Mouse (Mus musculus): ENCODE measurements at regions not wholly inside any gene's neighbourhood (a gene's known extent, or its start where the extent isn't known, plus 50 kb on each side); places are given as distances from the start of the nearest gene placed in this dataset.

DNA sequence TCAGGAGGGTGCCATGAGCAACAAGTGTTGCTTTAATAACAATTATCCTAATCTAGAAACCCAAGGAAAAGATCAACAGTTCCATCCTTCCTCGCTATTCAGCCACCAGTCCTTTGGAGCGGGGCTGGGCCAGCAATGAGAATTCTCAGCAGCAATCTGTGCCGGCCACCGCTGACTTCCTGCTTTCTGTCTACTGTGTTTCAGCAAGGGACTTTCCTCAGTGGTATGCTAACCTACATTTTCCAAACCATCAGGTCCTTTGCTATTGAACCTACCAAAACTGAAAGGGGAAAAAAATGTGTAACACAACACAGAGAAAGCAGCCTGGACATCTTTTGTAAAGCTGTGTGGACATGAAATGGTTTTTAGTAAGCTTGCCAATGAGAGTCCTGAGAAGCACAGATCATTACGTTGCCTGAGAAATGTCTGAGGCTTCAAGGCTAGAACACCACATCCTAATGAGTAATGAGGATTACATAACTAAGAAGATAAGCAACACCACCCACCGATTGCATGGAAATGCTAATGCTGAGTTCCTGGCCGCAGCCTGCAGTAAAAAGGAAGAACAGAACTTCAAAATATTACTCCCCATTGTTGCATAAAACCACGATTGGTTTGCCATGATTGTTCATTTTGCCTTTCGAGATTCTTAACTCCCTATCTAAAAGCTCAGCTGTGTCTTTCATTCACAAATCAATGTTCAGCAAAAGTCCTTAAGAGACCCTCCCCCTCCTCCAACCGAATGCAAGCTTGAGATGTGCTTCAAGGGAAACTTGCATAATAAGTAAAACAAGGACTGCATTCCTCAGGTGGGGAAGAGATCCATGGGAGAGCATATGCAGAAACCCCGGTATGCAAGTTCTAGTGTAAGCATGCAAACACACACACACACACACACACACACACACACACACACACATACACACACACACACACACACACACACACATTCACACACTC lies 130.9 kb upstream of the 4930412O13Rik start:
- Histone ChIP-seq H3K9me3 (replicated peaks; ENCODE audit: insufficient read depth, low read length) (no peaks in the 10 kb centered on the region), H3K4me3 (ENCODE audit: control insufficient read depth in 1 of 2, insufficient read depth in 1 of 2, low read depth in 2 of 2, low read length in 2 of 2) (no peak overlapping the region), H3K27ac (ENCODE audit: control insufficient read depth, low read depth, low read length) (no peak overlapping the region), H3K27me3 (ENCODE audit: control insufficient read depth in 1 of 2, insufficient read depth in 2 of 2, low read length in 2 of 2) (no peaks in the 10 kb centered on the region; a peak in 1 of 4 replicates), H3K4me1 (ENCODE audit: control insufficient read depth in 1 of 2, insufficient read depth in 2 of 2, low read length in 2 of 2) (no peaks in the 10 kb centered on the region), H3K9ac (ENCODE audit: control insufficient read depth, low read depth, low read length, poor library complexity, severe bottlenecking) (no peak overlapping the region), H3K36me3 (ENCODE audit: control insufficient read depth in 1 of 2, insufficient read depth in 2 of 2, low read length in 2 of 2) (no peaks in the 10 kb centered on the region), H3K79me2 (ENCODE audit: control insufficient read depth, insufficient read depth, low read length, poor library complexity) (no peaks in the 10 kb centered on the region)
- TF ChIP-seq MAX (IDR thresholded peaks at IDR 0.05; ENCODE audit: low read length) (no peak), MXI1 (IDR thresholded peaks at IDR 0.05; ENCODE audit: low read depth, low read length) (no peak), HCFC1 (IDR thresholded peaks at IDR 0.05; ENCODE audit: low read depth, low read length) (no peak), BHLHE40 (IDR thresholded peaks at IDR 0.05; ENCODE audit: borderline replicate concordance, low read depth, low read length) (no peak), ZKSCAN1 (IDR thresholded peaks at IDR 0.05; ENCODE audit: low read depth, low read length) (no peak), SMC3 (IDR thresholded peaks at IDR 0.05; ENCODE audit: low read depth, low read length) (no peak), UBTF (IDR thresholded peaks at IDR 0.05; ENCODE audit: borderline replicate concordance, insufficient read depth, low read depth, low read length) (no peak), NELFE (IDR thresholded peaks at IDR 0.05; ENCODE audit: low read depth, low read length) (no peak), MAFK (IDR thresholded peaks at IDR 0.05; ENCODE audit: borderline replicate concordance, low read depth, low read length) (no peak), CTCF (IDR thresholded peaks at IDR 0.05 in 2 of 3, conservative IDR thresholded peaks at IDR 0.05 in 1 of 3; ENCODE audit: control insufficient read depth in 1 of 3, insufficient read depth in 1 of 3, low read depth in 2 of 3, low read length in 3 of 3, poor library complexity in 1 of 3, severe bottlenecking in 1 of 3) (no peak), MYB (IDR thresholded peaks at IDR 0.05; ENCODE audit: low read depth, low read length) (no peak), TCF12 (IDR thresholded peaks at IDR 0.05; ENCODE audit: low read depth, low read length) (no peak), RAD21 (IDR thresholded peaks at IDR 0.05; ENCODE audit: low read depth, low read length) (no peak), POLR2AphosphoS5 (IDR thresholded peaks at IDR 0.05; ENCODE audit: borderline replicate concordance, low read depth, low read length) (no peak), CHD2 (IDR thresholded peaks at IDR 0.05; ENCODE audit: low read length) (no peak), MYC (IDR thresholded peaks at IDR 0.05; ENCODE audit: low read depth, low read length) (no peak), GATA1 (IDR thresholded peaks at IDR 0.05; ENCODE audit: low read depth, low read length) (no peak), GABPA (IDR thresholded peaks at IDR 0.05; ENCODE audit: low read depth, low read length) (no peak), ZMIZ1 (IDR thresholded peaks at IDR 0.05; ENCODE audit: low read depth, low read length) (no peak)
- no peak for DNase-seq (ENCODE audit: low read depth, low spot score)

- Histone ChIP-seq H3K36me3 (ENCODE audit: control insufficient read depth in 1 of 2, insufficient read depth in 2 of 2, low read length in 2 of 2) (no peaks in the 10 kb centered on the region), H3K27me3 (ENCODE audit: control insufficient read depth in 1 of 2, insufficient read depth in 2 of 2, low read length in 2 of 2) (no peaks in the 10 kb centered on the region), H3K4me3 (ENCODE audit: control insufficient read depth in 1 of 2, insufficient read depth in 1 of 2, low read depth in 2 of 2, low read length in 2 of 2) (no peak overlapping the region), H3K27ac (ENCODE audit: control insufficient read depth, low read depth, low read length) (no peak overlapping the region), H3K4me1 (ENCODE audit: control insufficient read depth in 1 of 2, insufficient read depth in 2 of 2, low read length in 2 of 2) (no peaks in the 10 kb centered on the region), H3K79me2 (ENCODE audit: control insufficient read depth, insufficient read depth, low read length, poor library complexity) (no peaks in the 10 kb centered on the region), H3K9me3 (replicated peaks; ENCODE audit: insufficient read depth, low read length) (no peaks in the 10 kb centered on the region), H3K9ac (ENCODE audit: control insufficient read depth, low read depth, low read length, poor library complexity, severe bottlenecking) (no peak overlapping the region)
- TF ChIP-seq ZKSCAN1 (IDR thresholded peaks at IDR 0.05; ENCODE audit: low read depth, low read length) (no peak), CTCF (IDR thresholded peaks at IDR 0.05 in 2 of 3, conservative IDR thresholded peaks at IDR 0.05 in 1 of 3; ENCODE audit: control insufficient read depth in 1 of 3, insufficient read depth in 1 of 3, low read depth in 2 of 3, low read length in 3 of 3, poor library complexity in 1 of 3, severe bottlenecking in 1 of 3) (no peak), MAX (IDR thresholded peaks at IDR 0.05; ENCODE audit: low read length) (no peak), USF2 (IDR thresholded peaks at IDR 0.05; ENCODE audit: borderline replicate concordance in 1 of 2, insufficient read depth in 1 of 2, low read depth in 1 of 2, low read length in 2 of 2) (no peak), ELF1 (IDR thresholded peaks at IDR 0.05; ENCODE audit: low read depth, low read length) (no peak), ETS1 (IDR thresholded peaks at IDR 0.05; ENCODE audit: low read depth, low read length) (no peak), ZNF384 (IDR thresholded peaks at IDR 0.05; ENCODE audit: low read depth, low read length) (no peak), E2F4 (IDR thresholded peaks at IDR 0.05; ENCODE audit: borderline replicate concordance, low read depth, low read length) (no peak), POLR2AphosphoS5 (IDR thresholded peaks at IDR 0.05; ENCODE audit: borderline replicate concordance, low read depth, low read length) (no peak), GABPA (IDR thresholded peaks at IDR 0.05; ENCODE audit: low read depth, low read length) (no peak), MYB (IDR thresholded peaks at IDR 0.05; ENCODE audit: low read depth, low read length) (no peak), EP300 (IDR thresholded peaks at IDR 0.05; ENCODE audit: low read depth in 1 of 2, low read length in 2 of 2) (no peak), HCFC1 (IDR thresholded peaks at IDR 0.05; ENCODE audit: low read depth, low read length) (no peak), TBP (IDR thresholded peaks at IDR 0.05; ENCODE audit: low read depth, low read length) (no peak)
- DNase-seq (ENCODE audit: low read depth, low spot score) = no peak
Measured at GRCm38 (mm10) chr2:9753691-9754090, 127.4 kb upstream of the 4930412O13Rik start.
